Mouse (Mus musculus) MEL (cell line): ENCODE data around the gene Fam213b. TPM values are rescaled to one million over a fixed set of nuclear protein-coding genes. Genes with fewer than 3 reads are reported as not detected.

ENCODE experiments used
- DNase-seq: peaks from one replicate; pipeline ENCODE4 v3.0.0; 2011; ENCODE audit warnings: low read depth, low spot score
- H3K27ac ChIP-seq: 2 replicates; pipeline ENCODE4 v1.5.1; 2012; ENCODE audit warnings: low read depth, mild to moderate bottlenecking, control low read depth, low read length, moderate library complexity; ENCODE audit not compliant: control insufficient read depth
- H3K27me3 ChIP-seq, 2 experiments: fragments of 150-350 bp in 1 of 2; sonication (generic) in 1 of 2; 2 replicates each; pipeline ENCODE4 v1.6.1; 2012; ENCODE audit warnings: low read length in 2 of 2, mild to moderate bottlenecking in 2 of 2, improper control_type of control experiment in 1 of 2, moderate library complexity in 1 of 2; ENCODE audit not compliant: insufficient read depth in 2 of 2, control insufficient read depth in 1 of 2
- H3K36me3 ChIP-seq, 2 experiments: 2 replicates each; pipeline ENCODE4 v1.6.1; 2012 to 2014; ENCODE audit warnings: low read length in 2 of 2, improper control_type of control experiment in 1 of 2, inconsistent platforms in 1 of 2, mild to moderate bottlenecking in 1 of 2; ENCODE audit not compliant: insufficient read depth in 2 of 2, control insufficient read depth in 1 of 2
- H3K4me1 ChIP-seq, 2 experiments: fragments of 150-350 bp in 1 of 2; sonication (generic) in 1 of 2; 2 replicates each; pipeline ENCODE4 v1.6.1; 2012; ENCODE audit warnings: low read length in 2 of 2, improper control_type of control experiment in 1 of 2, mild to moderate bottlenecking in 1 of 2; ENCODE audit not compliant: insufficient read depth in 2 of 2, control insufficient read depth in 1 of 2
- H3K4me3 ChIP-seq, 2 experiments: fragments of 150-350 bp in 1 of 2; sonication (generic) in 1 of 2; 2 replicates each; pipeline ENCODE4 v1.5.1; 2012; ENCODE audit warnings: low read depth in 2 of 2, low read length in 2 of 2, mild to moderate bottlenecking in 2 of 2, moderate library complexity in 2 of 2, control low read depth in 1 of 2, improper control_type of control experiment in 1 of 2; ENCODE audit not compliant: control insufficient read depth in 1 of 2, insufficient read depth in 1 of 2
- H3K79me2 ChIP-seq: 2 replicates; pipeline ENCODE4 v1.6.1; 2012; ENCODE audit warnings: mild to moderate bottlenecking, low read length, moderate library complexity; ENCODE audit not compliant: control insufficient read depth, poor library complexity, insufficient read depth
- H3K9ac ChIP-seq: 2 replicates; pipeline ENCODE4 v1.6.1; 2012; ENCODE audit warnings: low read depth, mild to moderate bottlenecking, control low read depth, low read length, moderate library complexity; ENCODE audit not compliant: control insufficient read depth, poor library complexity, severe bottlenecking
- H3K9me3 ChIP-seq: fragments of 150-350 bp; sonication (generic); replicated peaks from 2 replicates; pipeline ENCODE4 v1.6.1; 2012; ENCODE audit warnings: mild to moderate bottlenecking, low read length, improper control_type of control experiment, moderate library complexity; ENCODE audit not compliant: insufficient read depth
- CHD1 ChIP-seq: IDR thresholded peaks from 2 replicates; pipeline ENCODE4 v1.6.1; 2012; ENCODE audit warnings: low read depth, mild to moderate bottlenecking, inconsistent platforms, low read length, improper control_type of control experiment
- EP300 ChIP-seq, 2 experiments: IDR thresholded peaks; 2 replicates each; pipeline ENCODE4 v1.6.1; 2011; ENCODE audit warnings: improper control_type of control experiment in 2 of 2, low read length in 2 of 2, low read depth in 1 of 2, mild to moderate bottlenecking in 1 of 2
- GATA1 ChIP-seq: IDR thresholded peaks from 2 replicates; pipeline ENCODE4 v1.6.1; 2011; ENCODE audit warnings: low read depth, low read length, improper control_type of control experiment
- JUND ChIP-seq: IDR thresholded peaks from 2 replicates; pipeline ENCODE4 v1.6.1; 2011; ENCODE audit warnings: low read depth, mild to moderate bottlenecking, improper control_type of control experiment, low read length
- KAT2A ChIP-seq: conservative IDR thresholded peaks from 2 replicates; pipeline ENCODE4 v1.6.1; 2012; ENCODE audit warnings: low read depth, low read length, improper control_type of control experiment, inconsistent platforms
- MAFK ChIP-seq: IDR thresholded peaks from 2 replicates; pipeline ENCODE4 v1.6.1; 2011; ENCODE audit warnings: low read depth, mild to moderate bottlenecking, low read length, improper control_type of control experiment, borderline replicate concordance
- MAX ChIP-seq: IDR thresholded peaks from 2 replicates; pipeline ENCODE4 v1.6.1; 2011; ENCODE audit warnings: low read length, improper control_type of control experiment
- MYB ChIP-seq: IDR thresholded peaks from 2 replicates; pipeline ENCODE4 v1.6.1; 2011; ENCODE audit warnings: mild to moderate bottlenecking, low read depth, low read length, improper control_type of control experiment
- MYC ChIP-seq: IDR thresholded peaks from 2 replicates; pipeline ENCODE4 v1.6.1; 2011; ENCODE audit warnings: low read depth, mild to moderate bottlenecking, low read length, improper control_type of control experiment, moderate library complexity
- NRF1 ChIP-seq: IDR thresholded peaks from 2 replicates; pipeline ENCODE4 v1.6.1; 2014; ENCODE audit warnings: low read depth, mild to moderate bottlenecking, inconsistent platforms, low read length, improper control_type of control experiment, moderate library complexity; ENCODE audit not compliant: poor library complexity, insufficient read depth, severe bottlenecking
- POLR2AphosphoS5 ChIP-seq: IDR thresholded peaks from 2 replicates; pipeline ENCODE4 v1.6.1; 2012; ENCODE audit warnings: low read depth, borderline replicate concordance, mild to moderate bottlenecking, inconsistent platforms, low read length, moderate library complexity, mixed read lengths
- TAL1 ChIP-seq: IDR thresholded peaks from 2 replicates; pipeline ENCODE4 v1.6.1; 2012; ENCODE audit warnings: mild to moderate bottlenecking, inconsistent platforms, low read length, moderate library complexity, mixed read lengths
- TCF12 ChIP-seq: IDR thresholded peaks from 2 replicates; pipeline ENCODE4 v1.6.1; 2014; ENCODE audit warnings: low read depth, mild to moderate bottlenecking, inconsistent platforms, low read length, improper control_type of control experiment, moderate library complexity
- ZC3H11A ChIP-seq: IDR thresholded peaks from 2 replicates; pipeline ENCODE4 v1.6.1; 2012; ENCODE audit warnings: low read depth, mild to moderate bottlenecking, inconsistent platforms, low read length, improper control_type of control experiment
- ZKSCAN1 ChIP-seq: IDR thresholded peaks from 2 replicates; pipeline ENCODE4 v1.6.1; 2012; ENCODE audit warnings: low read depth, mild to moderate bottlenecking, inconsistent platforms, low read length, improper control_type of control experiment, moderate library complexity
- ZNF384 ChIP-seq: IDR thresholded peaks from 2 replicates; pipeline ENCODE4 v1.6.1; 2012; ENCODE audit warnings: low read depth, mild to moderate bottlenecking, inconsistent platforms, low read length, improper control_type of control experiment
- polyA plus RNA-seq, 2 experiments: library from polyadenylated mRNA; stranded (reverse) in 1 of 2; unstranded in 1 of 2; fragments of >175 nt in 1 of 2; fragments of >200 nt in 1 of 2; gene quantifications; 2 replicates each; pipeline versions ENCODE4 v1.2.1 to v1.2.4; 2012; ENCODE audit warnings: low replicate concordance in 2 of 2, low read depth in 1 of 2; ENCODE audit not compliant: insufficient read length in 2 of 2, insufficient read depth in 1 of 2, missing spikeins in 1 of 2
- total RNA-seq: library from RNA; depleted of rRNA; stranded (reverse); fragments of 300-350 nt; gene quantifications from 2 replicates; pipeline ENCODE4 v1.2.3, GENCODE M21; 2012

Fam213b gene
- total and polyA plus RNA-seq, 3 experiments: not detected

DNA sequence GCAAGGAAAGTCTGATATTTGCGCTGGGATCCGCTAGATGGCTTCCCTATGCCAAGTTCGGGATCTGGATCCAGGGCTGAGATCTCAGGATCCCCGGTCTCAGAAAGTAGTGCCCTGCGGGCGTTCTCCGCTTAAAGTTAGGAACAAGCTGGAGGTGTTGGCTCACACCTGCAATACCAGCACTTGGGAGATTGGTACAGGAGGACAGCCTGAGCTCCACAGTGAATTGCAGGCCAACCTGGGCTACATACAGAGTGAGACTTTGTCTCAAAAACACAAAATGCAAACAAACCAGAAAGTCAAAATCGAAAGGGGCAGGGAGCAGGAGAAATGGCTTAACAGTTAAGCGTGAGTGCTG is 42.5 kb downstream of the Fam213b start:
- H3K27me3 ChIP-seq: no peaks in the 10 kb centered on the region
- H3K4me3 ChIP-seq: no peak overlapping the region
- TF ChIP-seq ZC3H11A: no peak
- no peak for TF ChIP-seq CHD1
- no peak for TF ChIP-seq ZNF384
- TF ChIP-seq TAL1: no peak
- TF ChIP-seq POLR2AphosphoS5: no peak
- H3K27ac ChIP-seq: no peak overlapping the region
- no peak overlapping the region for H3K9ac ChIP-seq
- no peaks in the 10 kb centered on the region for H3K79me2 ChIP-seq
- DNase-seq: no peak
- no peaks in the 10 kb centered on the region for H3K4me1 ChIP-seq
- no peaks in the 10 kb centered on the region for H3K36me3 ChIP-seq
- no peaks in the 10 kb centered on the region for H3K9me3 ChIP-seq

DNA sequence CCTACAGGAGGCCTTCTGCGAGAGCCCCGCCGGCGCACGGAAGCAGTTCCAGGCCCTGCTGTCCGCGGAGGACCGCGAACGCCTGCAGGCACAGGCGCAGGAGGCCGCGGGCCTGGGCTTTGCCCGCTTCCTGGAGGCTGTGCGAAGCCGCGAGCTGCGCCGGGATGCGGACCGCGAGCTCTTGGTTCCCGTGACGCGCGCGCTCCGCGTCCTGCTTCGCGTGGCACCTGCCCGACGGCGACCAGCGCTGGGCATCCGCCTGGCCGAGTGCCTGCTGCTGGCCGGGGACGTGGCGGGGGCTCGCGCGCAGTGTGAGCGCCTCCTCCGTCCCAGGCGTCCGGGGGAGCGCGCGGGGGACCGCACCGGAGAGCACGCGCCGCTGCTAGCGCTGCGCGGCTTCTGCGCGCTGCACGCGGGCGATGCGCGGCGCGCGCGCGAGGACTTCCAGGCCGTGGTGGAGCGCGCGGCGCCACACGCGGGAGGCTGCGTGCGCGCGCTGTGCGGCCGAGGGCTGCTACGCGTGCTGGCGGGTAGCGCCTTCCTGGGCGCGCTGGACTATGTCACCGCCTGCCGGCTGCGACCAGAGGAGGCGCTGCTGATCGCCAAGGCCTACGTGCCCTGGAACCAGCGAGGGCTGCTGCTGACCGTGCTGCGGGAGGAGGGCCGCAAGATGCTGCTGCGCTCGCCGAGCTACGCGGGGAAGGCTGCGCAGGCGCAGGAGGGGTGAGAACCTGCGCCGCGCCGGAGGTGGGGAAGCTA is 43.0 kb downstream of the Fam213b start:
- H3K9ac ChIP-seq: no peak overlapping the region
- no peak for DNase-seq

GRCm38 (mm10) chr4:154854676-154855345 is 44.1 kb downstream of the Fam213b start:
- no peaks in the 10 kb centered on the region for H3K36me3 ChIP-seq
- no peak overlapping the region for H3K4me3 ChIP-seq
- no peak overlapping the region for H3K27ac ChIP-seq
- no peaks in the 10 kb centered on the region for H3K9me3 ChIP-seq
- no peaks in the 10 kb centered on the region for H3K4me1 ChIP-seq
- DNase-seq: no peak
- no peak overlapping the region for H3K9ac ChIP-seq
- H3K79me2 ChIP-seq: no peaks in the 10 kb centered on the region
- H3K27me3 ChIP-seq: no peaks in the 10 kb centered on the region
- no peak for TF ChIP-seq MAX
- no peak for TF ChIP-seq MAFK
- TF ChIP-seq TAL1: no peak

More for the DNA sequence above, 43.0 kb downstream of the Fam213b start:
- H3K4me1 ChIP-seq: no peaks in the 10 kb centered on the region
- H3K4me3 ChIP-seq: no peak overlapping the region
- H3K27ac ChIP-seq: no peak overlapping the region
- no peaks in the 10 kb centered on the region for H3K9me3 ChIP-seq
- H3K79me2 ChIP-seq: no peaks in the 10 kb centered on the region
- no peaks in the 10 kb centered on the region for H3K27me3 ChIP-seq
- no peaks in the 10 kb centered on the region for H3K36me3 ChIP-seq
- TF ChIP-seq EP300 (IDR thresholded peaks at IDR 0.05; ENCODE audit: low read depth in 1 of 2, low read length in 2 of 2) (no peak), MYC (no peak), MAFK (no peak), MYB (no peak), NRF1 (no peak), TCF12 (no peak), ZKSCAN1 (no peak), GATA1 (no peak), TAL1 (no peak), KAT2A (no peak), ZC3H11A (no peak), JUND (no peak)
